Mouse (Mus musculus) thymus, adult 2 months (tissue): ENCODE data around the gene Ddx10.

Source experiments
- CTCF ChIP-seq: fragments of 200-500 bp; IDR thresholded peaks from 2 replicates; pipeline ENCODE4 v1.5.1; 2012; ENCODE audit warnings: mild to moderate bottlenecking, control low read depth, low read length, moderate library complexity, borderline replicate concordance; ENCODE audit not compliant: control insufficient read depth, poor library complexity, insufficient read depth; ENCODE audit errors: extremely low read depth
- POLR2A ChIP-seq: fragments of 200-500 bp; IDR thresholded peaks from 2 replicates; pipeline ENCODE4 v1.6.1; 2012; ENCODE audit warnings: mild to moderate bottlenecking, low read length, control low read depth, moderate library complexity; ENCODE audit not compliant: control insufficient read depth, poor library complexity, insufficient read depth; ENCODE audit errors: extremely low read depth

- TF ChIP-seq CTCF = no peak
- no peak for TF ChIP-seq POLR2A
Measured at GRCm38 (mm10) chr9:53132826-53133225, 115.0 kb downstream of the Ddx10 start.
